Mouse (Mus musculus) liver, postnatal 0 days (tissue): ENCODE data around the gene Tmem44.

Experiments
- CTCF ChIP-seq: sonication (generic); IDR thresholded peaks from 2 replicates; pipeline ENCODE4 v1.5.1; 2016; ENCODE audit warnings: antibody characterized with exemption, low read depth
- EP300 ChIP-seq: IDR thresholded peaks from 2 replicates; pipeline ENCODE4 v1.6.1; 2016; ENCODE audit warnings: antibody characterized with exemption, low read depth, mild to moderate bottlenecking

- TF ChIP-seq CTCF (no peak), EP300 (no peak)
Measured at GRCm38 (mm10) chr16:30490316-30490715, 60.3 kb downstream of the Tmem44 start.
